Mouse (Mus musculus) G1E (cell line): ENCODE measurements at regions not wholly inside any gene's neighbourhood (a gene's known extent, or its start where the extent isn't known, plus 50 kb on each side); places are given as distances from the start of the nearest gene placed in this dataset.

Experiments used
- CTCF ChIP-seq: IDR thresholded peaks from 2 replicates; pipeline ENCODE4 v1.5.1; 2012; ENCODE audit warnings: low read depth, low read length, inconsistent platforms, mixed read lengths
- GATA1 ChIP-seq: IDR thresholded peaks from 2 replicates; pipeline ENCODE4 v1.6.1; 2012; ENCODE audit warnings: borderline replicate concordance, low read length, inconsistent platforms, mixed read lengths
- GATA2 ChIP-seq: IDR thresholded peaks from 2 replicates; pipeline ENCODE4 v1.6.1; 2012; ENCODE audit warnings: low read depth, low read length, inconsistent platforms, borderline replicate concordance
- POLR2AphosphoS5 ChIP-seq: IDR thresholded peaks from 2 replicates; pipeline ENCODE4 v1.6.1; 2012; ENCODE audit warnings: low read depth, low read length, inconsistent platforms; ENCODE audit not compliant: insufficient replicate concordance
- TAL1 ChIP-seq: conservative IDR thresholded peaks from 2 replicates; pipeline ENCODE4 v1.6.1; 2012; ENCODE audit warnings: low read depth, low read length, inconsistent platforms, mixed read lengths

DNA sequence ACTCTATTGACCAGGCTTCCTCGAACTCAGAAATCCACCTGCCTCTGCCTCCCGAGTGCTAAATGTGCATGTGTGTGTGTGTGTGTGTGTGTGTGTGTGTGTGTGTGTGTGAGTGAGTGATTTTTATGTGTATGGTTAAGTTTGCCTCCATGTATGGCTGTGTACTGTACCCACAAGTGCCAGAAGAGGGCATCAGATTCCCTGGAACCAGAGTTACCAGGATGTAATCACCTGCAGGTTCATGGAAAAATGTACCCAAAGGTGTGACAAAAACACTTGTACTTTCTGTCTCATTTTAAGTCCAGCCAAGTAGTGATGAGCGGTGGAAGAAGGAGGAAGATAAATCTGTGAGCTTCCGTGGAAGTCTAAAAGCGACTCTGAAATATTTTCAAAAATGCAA, 68.2 kb upstream of the Cachd1 start:
- TF ChIP-seq CTCF (no peak), POLR2AphosphoS5 (no peak), GATA1 (no peak), TAL1 (no peak), GATA2 (no peak)
